Mouse (Mus musculus) thymus, adult 2 months (tissue): ENCODE measurements around the gene St6galnac3.

Experiments used
- CTCF ChIP-seq: fragments of 200-500 bp; IDR thresholded peaks from 2 replicates; pipeline ENCODE4 v1.5.1; 2012; ENCODE audit warnings: mild to moderate bottlenecking, control low read depth, low read length, moderate library complexity, borderline replicate concordance; ENCODE audit not compliant: control insufficient read depth, poor library complexity, insufficient read depth; ENCODE audit errors: extremely low read depth
- POLR2A ChIP-seq: fragments of 200-500 bp; IDR thresholded peaks from 2 replicates; pipeline ENCODE4 v1.6.1; 2012; ENCODE audit warnings: mild to moderate bottlenecking, low read length, control low read depth, moderate library complexity; ENCODE audit not compliant: control insufficient read depth, poor library complexity, insufficient read depth; ENCODE audit errors: extremely low read depth

DNA sequence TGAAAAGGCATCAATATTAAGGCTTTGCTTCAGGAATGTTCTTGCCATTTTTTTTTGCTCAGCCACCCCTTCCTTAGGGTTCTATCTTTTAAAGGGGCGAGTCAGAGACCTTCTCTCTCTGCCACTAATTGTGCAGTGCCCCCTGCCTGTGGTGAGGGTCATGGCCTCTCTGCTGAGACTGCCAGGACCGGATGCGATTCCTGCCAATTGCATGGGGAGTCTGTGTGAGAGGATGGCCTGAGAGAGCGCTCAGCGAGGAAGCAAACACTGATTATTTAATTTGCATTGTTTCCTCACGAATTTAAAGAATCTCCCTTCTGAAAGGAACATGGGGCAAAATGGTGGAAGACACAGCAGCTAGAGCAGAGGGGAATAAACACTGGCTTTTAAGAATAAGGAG, 548.6 kb downstream of the St6galnac3 start:
- TF ChIP-seq POLR2A: no peak
- TF ChIP-seq CTCF: no peak
